Mouse (Mus musculus) limb, embryonic 15.5 days (tissue): ENCODE results near the gene Ilk. TPM values are rescaled to one million over a fixed set of nuclear protein-coding genes. Genes with fewer than 3 reads are reported as not detected.

Experiments used
- polyA plus RNA-seq: library from polyadenylated mRNA; unstranded; fragments of >200 nt; fragmentation: Nextera tagmentation; extraction: Ambion mirVana; gene quantifications from 2 replicates; pipeline ENCODE4 v1.2.1, GENCODE M21; 2015

The Ilk gene
- polyA plus RNA-seq, 1 experiment from 2014 or later, result 327 TPM

Other genes with a start within 250 kb of the Ilk start
- gene Smpd1, start 182.2 kb upstream of the Ilk start, polyA plus RNA-seq, result 62.6 and 65.0 TPM in 2 replicates
- 37.4 and 38.2 TPM in 2 replicates for gene Apbb1, start 154.9 kb upstream of the Ilk start, polyA plus RNA-seq
- gene Hpx, start 136.5 kb upstream of the Ilk start, polyA plus RNA-seq, result 0.53 and 0.99 TPM in 2 replicates
- 38.9 and 39.7 TPM in 2 replicates for gene Trim3, start 103.0 kb upstream of the Ilk start, polyA plus RNA-seq
- gene Timm10b, start 96.5 kb upstream of the Ilk start, polyA plus RNA-seq, result 185 and 190 TPM in 2 replicates
- gene Arfip2, start 96.2 kb upstream of the Ilk start, polyA plus RNA-seq, result 95.8 and 97.8 TPM in 2 replicates
- gene Gm45799, start 96.0 kb upstream of the Ilk start, polyA plus RNA-seq, result 30.4 and 34.7 TPM in 2 replicates
- 0.88 and 1.4 TPM in 2 replicates for gene Dnhd1, start 85.8 kb upstream of the Ilk start, polyA plus RNA-seq
- gene Rrp8, start 793 bp downstream of the Ilk start, polyA plus RNA-seq, result 36.4 and 41.8 TPM in 2 replicates
- gene Taf10, start 7.8 kb downstream of the Ilk start, polyA plus RNA-seq, result 80.1 and 104 TPM in 2 replicates
- gene Tpp1, start 15.6 kb downstream of the Ilk start, polyA plus RNA-seq, result 74.3 and 75.9 TPM in 2 replicates
- 13.3 and 16.2 TPM in 2 replicates for gene Dchs1, start 51.1 kb downstream of the Ilk start, polyA plus RNA-seq
- 329 and 341 TPM in 2 replicates for gene Mrpl17, start 74.5 kb downstream of the Ilk start, polyA plus RNA-seq
- 0.89 and 1.6 TPM in 2 replicates for gene Gm4070, start 217.4 kb downstream of the Ilk start, polyA plus RNA-seq